Mouse (Mus musculus) stomach, embryonic 14.5 days (tissue): ENCODE measurements around the gene Wscd2. TPM values are rescaled to one million over a fixed set of nuclear protein-coding genes. Genes with fewer than 3 reads are reported as not detected.
"Not testable (repeated sequence)": the region's sequence is repeated elsewhere in the genome, so short reads cannot be mapped to it uniquely, and the experiment has no call there.

ENCODE experiments used
- ATAC-seq: fragments of 200-750 bp; cut with Nextera tagmentation; 2 replicates; pipeline ENCODE4 v1.8.0; 2017; ENCODE audit warnings: low read depth, moderate TSS enrichment; ENCODE audit not compliant: insufficient number of reproducible peaks, insufficient read depth, low FRiP score
- H3K27ac ChIP-seq: fragments of 300-500 bp; sonication (generic); 2 replicates; pipeline ENCODE4 v1.5.1; 2014; ENCODE audit warnings: mild to moderate bottlenecking, low read length, moderate library complexity, mixed read lengths
- H3K27me3 ChIP-seq: fragments of 300-500 bp; sonication (generic); 2 replicates; pipeline ENCODE4 v1.6.1; 2014; ENCODE audit warnings: low read length, control low read depth, mixed read lengths; ENCODE audit not compliant: control insufficient read depth, insufficient read depth
- H3K36me3 ChIP-seq: fragments of 300-500 bp; sonication (generic); 2 replicates; pipeline ENCODE4 v1.6.1; 2014; ENCODE audit warnings: mild to moderate bottlenecking, control low read depth, low read length, moderate library complexity, mixed read lengths; ENCODE audit not compliant: control insufficient read depth, insufficient read depth
- H3K4me1 ChIP-seq: fragments of 300-500 bp; sonication (generic); 2 replicates; pipeline ENCODE4 v1.6.1; 2014; ENCODE audit warnings: low read length, control low read depth, mixed read lengths; ENCODE audit not compliant: control insufficient read depth, insufficient read depth
- H3K4me2 ChIP-seq: fragments of 300-500 bp; sonication (generic); replicated peaks from 2 replicates; pipeline ENCODE4 v1.6.1; 2014; ENCODE audit warnings: low read depth, low read length, control low read depth
- H3K4me3 ChIP-seq: fragments of 300-500 bp; sonication (generic); 2 replicates; pipeline ENCODE4 v1.5.1; 2014; ENCODE audit warnings: low read depth, low read length, control low read depth
- H3K9ac ChIP-seq: fragments of 300-500 bp; sonication (generic); replicated peaks from 2 replicates; pipeline ENCODE4 v1.6.1; 2014; ENCODE audit warnings: low read depth, mild to moderate bottlenecking, control low read depth, low read length, moderate library complexity, mixed read lengths
- H3K9me3 ChIP-seq: fragments of 300-500 bp; sonication (generic); 2 replicates; pipeline ENCODE4 v1.6.1; 2016; ENCODE audit warnings: low read depth, low read length, control low read depth; ENCODE audit not compliant: control insufficient read depth
- WGBS: fragments of 180-500 bp; shearing (Covaris S2); extraction: QIAGEN DNeasy Blood & Tissue Kit; methylation state at CpG from one replicate; pipeline ENCODE4 v1.1.7; 2014; 5-methylcytosine and 5-hydroxymethylcytosine counted together
- polyA plus RNA-seq: library from polyadenylated mRNA; unstranded; fragments of >200 nt; fragmentation: Nextera tagmentation; extraction: Ambion mirVana; gene quantifications from 2 replicates; pipeline ENCODE4 v1.2.1, GENCODE M21; 2014

The Wscd2 gene
- polyA plus RNA-seq, 1 experiment from 2014 or later = 6.2 TPM

- WGBS = 53% methylated on average over 8 of the region's 8 CpGs
- no peak overlapping the region for H3K4me2 ChIP-seq
- H3K4me3 ChIP-seq = no peak overlapping the region
- peaks cover 3% of the 10 kb centered on the region; the same call in 1 of the 2 replicates for H3K4me1 ChIP-seq
- H3K27me3 ChIP-seq = no peaks in the 10 kb centered on the region
- no peak overlapping the region for H3K27ac ChIP-seq
- no peak overlapping the region for H3K9ac ChIP-seq
- H3K9me3 ChIP-seq = no peaks in the 10 kb centered on the region
- ATAC-seq = no peak
- no peaks in the 10 kb centered on the region for H3K36me3 ChIP-seq
Measured at GRCm38 (mm10) chr5:113580248-113580647, 90.1 kb downstream of the Wscd2 start.

GRCm38 (mm10) chr5:113580801-113581200, 90.7 kb downstream of the Wscd2 start:
- no peaks in the 10 kb centered on the region for H3K36me3 ChIP-seq
- peaks cover 3% of the 10 kb centered on the region; the same call in 1 of the 2 replicates for H3K4me1 ChIP-seq
- H3K27me3 ChIP-seq = no peaks in the 10 kb centered on the region
- H3K9ac ChIP-seq = no peak overlapping the region
- no peak overlapping the region for H3K27ac ChIP-seq
- 55% methylated on average over 9 of the region's 9 CpGs for WGBS
- H3K9me3 ChIP-seq = no peaks in the 10 kb centered on the region
- H3K4me2 ChIP-seq = no peak overlapping the region
- no peak for ATAC-seq
- H3K4me3 ChIP-seq = no peak overlapping the region

DNA sequence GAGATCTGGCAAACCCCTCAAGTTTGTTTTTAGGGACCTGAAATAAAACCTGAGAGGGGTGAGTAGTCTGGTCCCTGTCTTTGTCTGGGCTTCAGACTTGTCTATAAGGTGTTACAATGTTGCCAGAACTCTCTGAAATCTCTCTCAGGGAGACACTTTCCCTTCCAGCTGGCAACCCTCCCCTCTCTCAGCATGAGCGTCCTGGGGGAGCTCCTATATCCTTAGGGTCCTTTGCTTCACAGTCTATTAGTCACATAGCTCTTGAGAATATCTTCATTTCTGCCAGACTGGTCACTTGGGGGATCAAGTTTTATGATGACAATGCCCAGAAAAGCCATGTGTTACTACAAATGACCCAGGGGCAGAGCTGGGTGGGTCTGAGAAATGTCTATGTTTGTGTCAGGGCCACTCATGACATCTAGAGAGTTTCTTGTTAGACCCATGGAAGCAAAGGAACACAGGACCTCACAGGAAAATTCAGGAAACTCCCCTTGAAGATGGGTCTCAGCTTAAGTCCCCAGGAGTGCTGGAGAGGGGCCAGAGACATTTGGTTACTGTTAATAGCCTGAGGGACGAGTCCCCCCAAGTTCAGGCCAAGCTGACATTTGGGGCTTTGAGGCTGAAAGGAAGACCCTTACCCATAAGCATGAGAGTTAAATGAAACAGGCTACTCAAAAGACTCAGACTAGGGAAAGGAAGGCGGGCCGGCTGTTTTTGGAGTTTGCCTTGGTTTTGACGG, 93.5 kb downstream of the Wscd2 start:
- no peak for ATAC-seq
- H3K4me1 ChIP-seq = peaks cover 3% of the 10 kb centered on the region; the same call in 1 of the 2 replicates
- 66% methylated on average over 5 of the region's 5 CpGs for WGBS
- H3K9me3 ChIP-seq = no peaks in the 10 kb centered on the region
- H3K9ac ChIP-seq = no peak overlapping the region
- H3K36me3 ChIP-seq = no peaks in the 10 kb centered on the region
- H3K4me3 ChIP-seq = no peak overlapping the region
- no peaks in the 10 kb centered on the region for H3K27me3 ChIP-seq
- no peak overlapping the region for H3K4me2 ChIP-seq
- no peak overlapping the region for H3K27ac ChIP-seq

DNA sequence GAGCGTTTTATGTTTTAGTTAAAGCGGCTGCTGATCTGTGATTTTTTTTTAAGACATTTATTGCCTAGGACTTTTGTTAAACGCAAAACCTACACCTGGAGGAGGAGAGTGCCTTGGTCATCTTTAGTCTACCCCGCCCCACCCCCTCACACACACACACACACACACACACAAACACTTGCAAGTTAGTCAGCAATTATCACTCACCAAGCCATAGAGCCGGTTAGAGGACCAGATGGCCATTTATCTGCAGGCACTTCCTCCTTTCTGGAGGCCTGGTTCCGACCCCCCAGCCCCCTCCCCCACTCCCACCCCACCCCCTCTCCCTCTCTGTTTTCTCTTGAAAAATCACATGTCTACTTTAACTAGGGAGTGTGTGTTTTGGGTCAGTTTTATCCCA, 94.3 kb downstream of the Wscd2 start:
- Histone ChIP-seq H3K36me3 (no peaks in the 10 kb centered on the region), H3K9ac (no peak overlapping the region), H3K27me3 (no peaks in the 10 kb centered on the region), H3K4me2 (no peak overlapping the region), H3K9me3 (no peaks in the 10 kb centered on the region), H3K27ac (no peak overlapping the region), H3K4me1 (peaks cover 3% of the 10 kb centered on the region; the same call in 1 of the 2 replicates), H3K4me3 (no peak overlapping the region)
- 32% methylated on average over 6 of the region's 6 CpGs for WGBS
- no peak for ATAC-seq

GRCm38 (mm10) chr5:113585619-113586457, 95.7 kb downstream of the Wscd2 start:
- H3K4me3 ChIP-seq, H3K4me2 ChIP-seq, H3K4me1 ChIP-seq, H3K27ac ChIP-seq, H3K9me3 ChIP-seq, H3K36me3 ChIP-seq, ATAC-seq, H3K27me3 ChIP-seq, H3K9ac ChIP-seq: not testable (repeated sequence)
- 74% methylated on average over 17 of the region's 17 CpGs for WGBS

GRCm38 (mm10) chr5:113586458-113586849, 96.3 kb downstream of the Wscd2 start:
- H3K4me1 ChIP-seq, H3K27ac ChIP-seq, H3K4me2 ChIP-seq, H3K9me3 ChIP-seq, H3K36me3 ChIP-seq, H3K27me3 ChIP-seq, H3K4me3 ChIP-seq, ATAC-seq, H3K9ac ChIP-seq: not testable (repeated sequence)
- 59% methylated on average over 5 of the region's 5 CpGs for WGBS

DNA sequence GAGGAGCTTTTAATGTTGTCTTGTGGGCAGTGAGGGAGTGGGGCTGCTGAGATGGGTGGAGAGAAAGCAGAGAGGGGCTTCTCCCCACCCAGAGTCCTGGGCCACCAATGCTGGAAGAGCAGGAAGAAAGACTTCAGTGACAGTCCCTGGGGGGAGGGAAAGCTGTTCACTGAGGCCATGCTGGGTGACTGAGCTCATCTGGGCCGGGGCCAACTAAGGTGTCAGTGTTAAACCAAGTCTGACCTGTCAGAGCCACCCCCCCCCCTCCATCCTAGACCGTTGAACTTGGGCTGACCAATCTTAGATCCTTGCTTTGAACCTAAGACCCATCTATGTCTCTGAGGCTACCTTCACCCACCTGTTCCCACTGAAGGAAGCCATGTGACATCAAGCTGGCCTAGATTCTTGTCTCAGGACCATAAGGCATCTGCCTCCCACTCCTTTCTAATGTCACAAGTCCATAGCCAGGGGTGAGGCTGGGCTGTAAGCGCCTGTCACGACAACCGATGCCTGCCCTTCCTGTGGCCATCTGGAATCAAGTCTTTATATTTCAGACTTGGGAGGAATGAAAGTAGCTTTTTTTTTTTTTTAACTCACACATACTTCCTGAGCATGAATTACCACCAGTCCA, 100.0 kb downstream of the Wscd2 start:
- ATAC-seq = no peak
- H3K27ac ChIP-seq = no peak overlapping the region
- WGBS = 73% methylated on average over 5 of the region's 5 CpGs
- H3K4me3 ChIP-seq = no peak overlapping the region
- no peaks in the 10 kb centered on the region for H3K36me3 ChIP-seq
- no peaks in the 10 kb centered on the region for H3K27me3 ChIP-seq
- H3K9me3 ChIP-seq = no peaks in the 10 kb centered on the region
- no peak overlapping the region for H3K4me2 ChIP-seq
- H3K9ac ChIP-seq = no peak overlapping the region
- H3K4me1 ChIP-seq = no peaks in the 10 kb centered on the region

- Histone ChIP-seq H3K27ac (no peak overlapping the region), H3K36me3 (no peaks in the 10 kb centered on the region), H3K4me2 (no peak overlapping the region), H3K9ac (no peak overlapping the region), H3K4me1 (no peaks in the 10 kb centered on the region), H3K9me3 (no peaks in the 10 kb centered on the region), H3K4me3 (no peak overlapping the region), H3K27me3 (no peaks in the 10 kb centered on the region)
- ATAC-seq = no peak
- WGBS = 27% methylated on average over 3 of the region's 3 CpGs
Measured at GRCm38 (mm10) chr5:113591166-113591565, 101.0 kb downstream of the Wscd2 start.
